Mouse (Mus musculus) kidney, embryonic 15.5 days (tissue): ENCODE measurements at regions not wholly inside any gene's neighbourhood (a gene's known extent, or its start where the extent isn't known, plus 50 kb on each side); places are given as distances from the start of the nearest gene placed in this dataset.

Experiments used
- ATAC-seq: fragments of 200-750 bp; cut with Nextera tagmentation; replicated peaks from 2 replicates; pipeline ENCODE4 v1.8.0; 2017; ENCODE audit warnings: moderate TSS enrichment; ENCODE audit not compliant: low FRiP score
- H3K27ac ChIP-seq: fragments of 300-500 bp; sonication (generic); 2 replicates; pipeline ENCODE4 v1.5.1; 2015; ENCODE audit warnings: mild to moderate bottlenecking, inconsistent platforms
- H3K27me3 ChIP-seq: fragments of 300-500 bp; sonication (generic); 2 replicates; pipeline ENCODE4 v1.6.1; 2015; ENCODE audit warnings: inconsistent platforms
- H3K36me3 ChIP-seq: fragments of 300-500 bp; sonication (generic); 2 replicates; pipeline ENCODE4 v1.6.1; 2015; ENCODE audit warnings: inconsistent platforms
- H3K4me1 ChIP-seq: fragments of 300-500 bp; sonication (generic); 2 replicates; pipeline ENCODE4 v1.6.1; 2015; ENCODE audit warnings: inconsistent platforms
- H3K4me2 ChIP-seq: fragments of 300-500 bp; sonication (generic); 2 replicates; pipeline ENCODE4 v1.6.1; 2015; ENCODE audit warnings: moderate library complexity, mild to moderate bottlenecking, inconsistent platforms
- H3K4me3 ChIP-seq: fragments of 300-500 bp; sonication (generic); replicated peaks from 2 replicates; pipeline ENCODE4 v1.5.1; 2015; ENCODE audit warnings: mild to moderate bottlenecking, inconsistent platforms
- H3K9ac ChIP-seq: fragments of 300-500 bp; sonication (generic); 2 replicates; pipeline ENCODE4 v1.6.1; 2015; ENCODE audit warnings: mild to moderate bottlenecking, inconsistent platforms
- H3K9me3 ChIP-seq: fragments of 300-500 bp; sonication (generic); replicated peaks from 2 replicates; pipeline ENCODE4 v1.6.1; 2016; ENCODE audit warnings: inconsistent platforms
- WGBS: fragments of 180-500 bp; shearing (Covaris S2); methylation state at CpG from one replicate; pipeline ENCODE4 v1.1.7; 2015; ENCODE audit warnings: mixed read lengths; 5-methylcytosine and 5-hydroxymethylcytosine counted together

DNA sequence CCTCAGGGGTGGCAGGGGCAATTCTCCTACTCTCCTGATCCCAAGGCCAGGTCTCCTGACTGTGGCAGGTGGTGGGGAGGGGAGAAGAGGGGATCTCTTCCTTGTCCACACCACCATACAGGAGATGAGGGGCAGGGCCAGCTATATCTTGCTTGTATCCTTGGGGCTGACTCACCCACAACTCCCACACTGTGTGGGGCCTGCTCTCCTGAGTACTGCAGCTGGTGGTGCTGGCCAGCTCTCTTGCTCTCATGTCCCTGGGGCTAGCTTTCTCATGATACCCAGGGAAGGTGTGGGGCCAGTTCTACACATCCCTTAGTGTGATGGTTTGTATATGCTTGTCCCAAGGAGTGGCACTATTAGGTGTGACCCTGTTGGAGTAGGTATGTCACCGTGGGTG, 177.4 kb downstream of the Shq1 start:
- H3K4me1 ChIP-seq: no peaks in the 10 kb centered on the region
- H3K27ac ChIP-seq: no peak overlapping the region
- H3K27me3 ChIP-seq: peaks cover 15% of the 10 kb centered on the region; the same call in 1 of the 2 replicates
- H3K9ac ChIP-seq: no peak overlapping the region
- H3K4me3 ChIP-seq: no peak overlapping the region
- no peaks in the 10 kb centered on the region for H3K9me3 ChIP-seq
- no peak for ATAC-seq
- H3K36me3 ChIP-seq: no peaks in the 10 kb centered on the region
- no peak overlapping the region for H3K4me2 ChIP-seq
- WGBS: 69% methylated on average over 1 of the region's 1 CpGs

DNA sequence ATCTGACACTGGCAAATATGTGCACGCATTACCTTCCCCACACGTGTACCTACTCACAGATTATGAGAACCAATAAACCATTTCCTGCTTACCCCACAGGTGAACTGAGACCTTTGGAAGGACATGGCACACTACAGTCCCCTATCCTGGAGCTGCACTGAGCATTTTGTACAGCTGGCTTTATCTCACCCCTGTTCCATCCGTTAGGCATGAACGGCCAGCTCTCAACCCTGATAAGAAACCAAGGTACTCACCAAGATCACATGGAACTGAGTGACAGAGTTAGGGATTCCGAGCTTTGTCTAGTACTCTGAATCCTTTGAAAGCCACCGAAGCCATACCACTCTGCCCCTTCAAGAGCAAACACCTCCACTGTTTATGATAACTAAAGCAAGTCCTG, 179.1 kb downstream of the Shq1 start:
- no peaks in the 10 kb centered on the region for H3K36me3 ChIP-seq
- H3K4me3 ChIP-seq: no peak overlapping the region
- H3K27ac ChIP-seq: no peak overlapping the region
- no peak overlapping the region for H3K9ac ChIP-seq
- H3K9me3 ChIP-seq: no peaks in the 10 kb centered on the region
- no peak overlapping the region for H3K4me2 ChIP-seq
- WGBS: 89% methylated on average over 6 of the region's 6 CpGs
- no peak for ATAC-seq
- 0 out of 2 replicates have a peak, but pooled peaks cover 12% of the 10 kb centered on the region for H3K27me3 ChIP-seq
- H3K4me1 ChIP-seq: no peaks in the 10 kb centered on the region

DNA sequence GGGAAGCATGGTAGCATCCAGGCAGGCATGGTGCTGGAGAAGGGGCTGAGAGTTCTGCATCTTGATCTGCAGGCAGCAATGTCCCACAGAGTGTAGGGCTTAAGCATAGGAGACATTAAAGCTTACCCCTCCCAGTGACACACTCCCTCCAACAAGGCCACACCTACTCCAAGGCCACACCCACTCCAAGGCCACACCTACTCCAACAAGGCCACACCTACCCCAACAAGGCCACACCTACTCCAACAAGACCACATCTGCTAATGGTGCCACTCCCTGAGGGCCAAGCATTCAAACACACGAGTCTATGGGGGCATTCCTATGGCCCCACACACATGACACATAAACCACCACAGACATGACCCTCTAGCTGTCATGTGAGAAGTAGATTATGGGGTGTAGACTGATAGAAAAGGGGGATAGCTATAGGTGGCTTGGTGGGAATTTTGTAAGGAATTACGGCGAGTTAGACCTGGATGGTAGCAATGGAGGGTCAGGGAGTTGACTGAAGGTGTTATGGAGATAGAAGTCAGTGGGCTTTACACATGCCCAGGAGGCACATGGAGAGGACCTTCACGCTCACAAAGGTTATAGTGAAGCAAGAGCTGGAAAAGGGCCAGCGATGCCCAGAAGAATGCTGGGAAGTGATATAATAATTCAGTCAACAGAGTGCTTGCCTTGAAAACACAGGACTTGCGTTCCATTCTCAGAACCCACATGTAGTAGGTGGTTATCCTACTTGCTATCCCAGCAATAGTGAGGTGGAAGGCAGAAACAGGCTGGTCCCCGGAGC, 179.8 kb downstream of the Shq1 start:
- H3K4me2 ChIP-seq: no peak overlapping the region
- no peak for ATAC-seq
- no peaks in the 10 kb centered on the region for H3K36me3 ChIP-seq
- WGBS: 92% methylated on average over 7 of the region's 7 CpGs
- no peak overlapping the region for H3K9ac ChIP-seq
- H3K9me3 ChIP-seq: no peaks in the 10 kb centered on the region
- 0 out of 2 replicates have a peak, but pooled peaks cover 12% of the 10 kb centered on the region for H3K27me3 ChIP-seq
- H3K27ac ChIP-seq: no peak overlapping the region
- H3K4me1 ChIP-seq: no peaks in the 10 kb centered on the region
- no peak overlapping the region for H3K4me3 ChIP-seq

DNA sequence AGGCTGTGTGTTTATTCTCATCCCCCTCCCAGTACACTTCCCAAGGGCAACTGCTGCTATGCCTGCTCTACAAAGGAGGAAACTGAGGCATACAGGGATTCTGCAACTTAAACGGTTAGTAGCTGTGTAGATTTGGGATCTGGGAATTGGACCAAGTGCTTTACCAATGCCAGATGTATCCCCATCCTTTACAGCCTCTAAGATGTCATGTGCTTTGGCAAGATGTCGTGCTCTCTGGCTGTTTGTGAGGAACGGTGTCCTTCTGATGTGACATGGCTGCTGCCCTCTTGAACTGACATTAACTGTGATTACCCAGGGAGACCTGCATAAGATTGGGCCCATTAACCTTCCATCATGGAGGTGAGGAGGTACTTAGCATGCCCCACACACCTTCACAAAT, 187.1 kb downstream of the Shq1 start:
- Histone ChIP-seq H3K4me3 (no peak overlapping the region), H3K27ac (no peak overlapping the region), H3K9me3 (peaks cover 11% of the 10 kb centered on the region), H3K4me1 (peaks cover 16% of the 10 kb centered on the region), H3K4me2 (no peak overlapping the region), H3K9ac (no peak overlapping the region), H3K27me3 (peaks cover 16% of the 10 kb centered on the region; the same call in 1 of the 2 replicates), H3K36me3 (no peaks in the 10 kb centered on the region)
- 48% methylated on average over 3 of the region's 3 CpGs for WGBS
- no peak for ATAC-seq

DNA sequence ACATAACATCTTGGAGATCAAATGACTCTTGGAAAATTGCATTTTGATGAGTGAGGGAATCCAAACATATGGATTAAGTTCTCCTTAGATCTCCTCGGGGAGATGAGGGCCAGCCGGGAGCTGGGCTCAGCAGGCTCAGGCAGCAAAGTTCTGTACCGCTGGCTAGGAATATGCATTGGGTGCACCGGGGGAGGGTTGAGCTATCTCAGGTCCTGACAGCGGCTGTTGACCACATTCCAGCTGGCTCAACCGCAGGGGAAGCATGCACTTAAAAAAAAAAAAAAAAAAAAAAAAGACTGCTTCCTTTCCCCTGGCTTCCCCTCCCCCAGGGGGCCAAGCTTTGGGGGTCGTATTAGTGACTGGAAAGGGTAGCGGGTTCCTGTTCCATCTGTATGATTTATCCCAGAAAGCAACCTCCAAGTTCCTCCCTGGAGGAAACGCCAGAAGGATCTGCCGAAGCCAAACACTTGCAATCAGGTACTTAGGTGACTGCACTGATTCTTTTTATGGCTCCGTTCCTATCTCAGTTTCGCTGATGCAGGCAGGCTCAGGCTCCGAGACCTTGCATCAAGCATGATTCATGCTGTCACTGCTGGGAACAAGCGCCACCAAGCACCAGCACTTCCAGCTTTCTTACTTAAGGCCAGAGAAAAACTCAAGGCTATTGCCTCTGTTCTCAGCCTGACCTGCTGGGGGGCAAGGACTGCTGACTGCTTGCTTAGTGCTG, 187.7 kb downstream of the Shq1 start:
- H3K4me3 ChIP-seq: no peak overlapping the region
- peak overlapping the region; percentile 42 for H3K4me2 ChIP-seq
- no peak for ATAC-seq
- peaks cover 16% of the 10 kb centered on the region for H3K4me1 ChIP-seq
- H3K9ac ChIP-seq: no peak overlapping the region
- H3K27ac ChIP-seq: peak overlapping the region; percentile 19; the same call in 1 of the 2 replicates
- H3K27me3 ChIP-seq: peaks cover 16% of the 10 kb centered on the region; the same call in 1 of the 2 replicates
- peaks cover 11% of the 10 kb centered on the region for H3K9me3 ChIP-seq
- H3K36me3 ChIP-seq: no peaks in the 10 kb centered on the region
- WGBS: 3% methylated on average over 14 of the region's 14 CpGs

DNA sequence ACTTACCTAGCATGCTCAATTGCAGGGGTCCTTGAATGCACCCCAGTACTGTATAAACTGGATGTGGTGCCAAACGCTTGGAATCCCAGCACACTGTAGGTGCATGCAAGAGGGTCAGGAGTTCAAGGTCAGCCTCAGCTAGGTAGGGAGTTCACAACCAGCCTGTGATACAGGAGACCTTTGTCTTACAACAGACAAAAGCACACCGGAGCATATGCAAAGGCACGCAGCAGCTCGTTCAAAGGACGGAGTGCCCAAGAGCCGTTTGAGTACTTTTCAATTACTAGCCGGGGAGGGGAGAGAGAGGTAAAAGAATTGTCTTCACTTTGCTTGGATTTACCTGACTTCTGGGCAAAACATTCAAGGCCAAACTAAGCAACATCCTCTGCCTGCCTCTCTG, 188.4 kb downstream of the Shq1 start:
- no peaks in the 10 kb centered on the region for H3K36me3 ChIP-seq
- peaks cover 16% of the 10 kb centered on the region for H3K4me1 ChIP-seq
- peaks cover 15% of the 10 kb centered on the region; the same call in 1 of the 2 replicates for H3K27me3 ChIP-seq
- peaks cover 11% of the 10 kb centered on the region for H3K9me3 ChIP-seq
- 32% methylated on average over 7 of the region's 7 CpGs for WGBS
- H3K27ac ChIP-seq: no peak overlapping the region
- H3K4me3 ChIP-seq: no peak overlapping the region
- no peak overlapping the region for H3K9ac ChIP-seq
- no peak for ATAC-seq
- peak overlapping the region; percentile 42; the same call in 1 of the 2 replicates for H3K4me2 ChIP-seq

DNA sequence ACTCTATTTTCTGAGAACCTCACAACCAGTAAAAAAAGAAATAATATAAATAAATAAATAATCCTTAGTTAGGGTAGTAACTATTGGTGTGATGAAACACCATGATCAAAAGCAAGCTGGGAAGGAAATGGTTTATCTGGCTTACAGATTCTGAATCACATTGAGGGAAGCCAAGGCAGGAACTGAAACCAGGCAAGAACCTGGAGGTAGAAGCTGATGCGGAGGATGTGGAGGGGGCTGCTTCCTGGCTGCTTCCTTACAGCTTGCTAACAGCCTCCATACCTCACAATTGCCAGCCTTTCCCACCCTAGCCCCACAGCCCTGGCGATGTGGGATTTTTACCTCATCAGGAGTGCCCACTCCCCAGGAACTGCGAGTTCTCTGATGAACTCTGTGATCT, 190.4 kb downstream of the Shq1 start:
- peaks cover 16% of the 10 kb centered on the region for H3K4me1 ChIP-seq
- no peaks in the 10 kb centered on the region for H3K36me3 ChIP-seq
- H3K27ac ChIP-seq: 0 out of 2 replicates have a peak overlapping the region, but pooled peaks have one; percentile 55
- H3K9me3 ChIP-seq: peaks cover 7% of the 10 kb centered on the region
- no peak overlapping the region for H3K9ac ChIP-seq
- no peak overlapping the region for H3K4me2 ChIP-seq
- 77% methylated on average over 3 of the region's 3 CpGs for whole genome bisulfite sequencing
- no peak overlapping the region for H3K4me3 ChIP-seq
- ATAC-seq: no peak
- H3K27me3 ChIP-seq: peaks cover 13% of the 10 kb centered on the region; the same call in 1 of the 2 replicates

DNA sequence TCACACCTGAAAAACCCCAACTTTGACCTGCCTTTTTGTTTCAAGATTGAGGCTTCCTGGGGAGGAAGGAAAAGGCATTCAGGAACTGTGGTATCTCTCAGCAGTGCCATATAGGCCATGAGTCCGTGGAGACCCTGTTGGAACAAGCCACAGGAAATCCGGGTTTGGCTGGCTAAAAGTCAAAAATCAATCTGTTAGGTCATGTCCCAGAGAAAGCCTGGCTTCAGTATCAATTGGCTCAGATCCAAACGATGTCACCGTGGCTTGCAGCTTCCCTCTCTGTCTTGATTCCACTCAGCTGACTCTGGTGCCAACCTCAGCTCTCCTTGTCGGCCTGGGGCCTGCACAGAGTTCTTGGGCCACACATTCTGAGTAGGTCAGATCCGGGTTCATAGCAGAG, 191.1 kb downstream of the Shq1 start:
- peaks cover under 1% of the 10 kb centered on the region; the same call in 1 of the 2 replicates for H3K9me3 ChIP-seq
- ATAC-seq: no peak
- no peak overlapping the region for H3K9ac ChIP-seq
- H3K27ac ChIP-seq: 0 out of 2 replicates have a peak overlapping the region, but pooled peaks have one; percentile 55
- peaks cover 16% of the 10 kb centered on the region for H3K4me1 ChIP-seq
- peaks cover 15% of the 10 kb centered on the region; the same call in 1 of the 2 replicates for H3K27me3 ChIP-seq
- H3K4me2 ChIP-seq: no peak overlapping the region
- 59% methylated on average over 6 of the region's 6 CpGs for WGBS
- H3K36me3 ChIP-seq: no peaks in the 10 kb centered on the region
- no peak overlapping the region for H3K4me3 ChIP-seq

DNA sequence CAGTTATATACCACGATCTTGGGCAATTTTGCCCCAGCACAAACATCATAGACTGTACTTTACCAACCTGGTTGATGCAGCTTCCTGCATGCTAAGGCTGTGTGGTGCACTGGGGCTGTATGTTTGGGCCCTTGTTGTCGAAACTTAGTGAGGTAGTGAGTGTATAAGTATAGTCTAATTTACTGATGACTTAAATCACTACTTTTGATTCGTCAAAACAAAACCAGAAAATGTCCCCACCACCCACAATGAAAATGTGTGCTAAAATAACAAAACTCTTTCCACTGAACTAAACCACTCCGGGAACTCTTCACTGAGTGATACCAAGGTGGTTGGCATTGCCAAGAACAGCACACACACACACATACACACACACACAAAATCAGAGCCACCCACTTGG, 191.5 kb downstream of the Shq1 start:
- Histone ChIP-seq H3K9ac (no peak overlapping the region), H3K27me3 (peaks cover 14% of the 10 kb centered on the region; the same call in 1 of the 2 replicates), H3K9me3 (no peaks in the 10 kb centered on the region), H3K4me3 (no peak overlapping the region), H3K36me3 (no peaks in the 10 kb centered on the region), H3K4me2 (no peak overlapping the region), H3K4me1 (peaks cover 16% of the 10 kb centered on the region), H3K27ac (no peak overlapping the region)
- 77% methylated on average over 4 of the region's 4 CpGs for WGBS
- ATAC-seq: no peak

DNA sequence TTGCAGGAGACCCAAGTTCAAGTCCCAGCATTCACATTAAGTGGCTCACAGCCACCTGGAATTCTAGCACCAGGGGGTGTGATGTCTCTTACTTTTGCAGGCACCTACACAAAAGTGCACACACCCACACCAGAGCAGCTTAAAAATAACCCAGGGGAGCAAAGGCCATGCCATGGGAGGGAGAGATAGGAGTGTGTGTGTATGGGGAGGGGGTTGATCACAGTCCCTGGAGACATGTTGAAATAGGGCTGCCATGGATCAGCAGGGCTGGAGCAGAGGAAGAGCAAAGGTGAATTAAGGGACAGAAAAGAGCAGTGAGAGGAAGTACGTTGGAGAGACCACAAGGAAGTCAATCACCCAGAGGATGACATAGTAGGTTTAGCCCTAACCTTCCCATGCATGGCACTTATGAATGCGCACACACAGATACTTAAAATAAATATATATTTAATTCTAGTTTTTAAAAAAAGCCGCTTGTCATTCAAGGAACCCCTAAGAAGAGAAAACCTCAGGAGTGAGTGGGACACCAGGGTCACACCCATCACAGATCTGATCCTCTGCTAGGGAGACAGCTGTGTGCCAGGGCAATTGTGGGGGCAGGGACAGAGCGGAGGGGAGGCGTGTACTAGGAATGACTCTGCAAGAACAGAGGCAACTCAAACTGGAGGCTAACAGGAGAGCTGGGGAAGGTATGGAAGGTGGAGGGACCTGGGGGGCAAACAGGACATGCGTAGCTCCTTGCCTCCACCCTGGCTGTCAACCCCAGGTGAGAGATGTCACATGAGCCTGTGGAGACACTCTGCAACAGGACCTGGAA, 189.5 kb upstream of the Rybp start:
- Histone ChIP-seq H3K4me1 (no peaks in the 10 kb centered on the region), H3K9me3 (0 out of 2 replicates have a peak, but pooled peaks cover 2% of the 10 kb centered on the region), H3K4me2 (no peak overlapping the region), H3K4me3 (no peak overlapping the region), H3K36me3 (no peaks in the 10 kb centered on the region), H3K27ac (no peak overlapping the region), H3K27me3 (peaks cover 5% of the 10 kb centered on the region; the same call in 1 of the 2 replicates), H3K9ac (no peak overlapping the region)
- ATAC-seq: no peak
- WGBS: 73% methylated on average over 6 of the region's 6 CpGs

DNA sequence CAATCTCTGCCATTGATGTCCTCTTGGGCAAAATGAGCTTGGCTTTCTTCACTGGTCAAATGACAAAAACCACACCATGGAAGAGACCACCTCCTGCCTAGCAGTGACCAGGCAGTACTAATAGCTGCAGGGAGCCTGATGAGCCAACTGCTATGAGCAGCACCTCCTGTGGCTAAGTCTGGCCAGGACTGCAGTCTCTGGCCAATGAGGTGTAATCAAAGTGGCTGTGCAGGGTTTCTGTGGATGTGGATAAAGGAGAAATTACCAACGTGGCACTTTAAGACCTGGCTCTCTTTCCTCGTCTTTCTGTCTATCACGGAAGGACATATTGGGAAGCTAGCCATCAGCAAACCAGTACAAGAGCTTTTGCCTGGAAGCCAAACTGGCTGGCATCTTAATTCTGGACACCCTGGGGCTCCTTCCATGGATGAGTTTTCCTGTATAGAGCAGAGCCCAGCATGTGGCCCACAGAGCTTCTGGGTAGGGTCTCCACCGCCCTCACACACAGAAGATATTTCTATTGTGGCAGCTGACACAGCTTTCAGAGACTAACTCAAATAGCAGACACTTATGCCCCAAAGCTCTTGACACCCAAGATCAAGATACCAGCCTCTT, 188.2 kb upstream of the Rybp start:
- no peak overlapping the region for H3K4me2 ChIP-seq
- no peak for ATAC-seq
- 79% methylated on average over 4 of the region's 4 CpGs for WGBS
- H3K36me3 ChIP-seq: no peaks in the 10 kb centered on the region
- H3K9ac ChIP-seq: no peak overlapping the region
- H3K4me3 ChIP-seq: no peak overlapping the region
- 0 out of 2 replicates have a peak, but pooled peaks cover 3% of the 10 kb centered on the region for H3K27me3 ChIP-seq
- no peaks in the 10 kb centered on the region for H3K4me1 ChIP-seq
- peaks cover 6% of the 10 kb centered on the region; the same call in 1 of the 2 replicates for H3K9me3 ChIP-seq
- H3K27ac ChIP-seq: no peak overlapping the region
